Mouse (Mus musculus): ENCODE measurements around the gene Ly86. TPM values are rescaled to one million over a fixed set of nuclear protein-coding genes. Genes with fewer than 3 reads are reported as not detected.

Gene Ly86
- total and polyA plus RNA-seq, 3 experiments: 2.1 to 6.0 (median 5.9) TPM

DNA sequence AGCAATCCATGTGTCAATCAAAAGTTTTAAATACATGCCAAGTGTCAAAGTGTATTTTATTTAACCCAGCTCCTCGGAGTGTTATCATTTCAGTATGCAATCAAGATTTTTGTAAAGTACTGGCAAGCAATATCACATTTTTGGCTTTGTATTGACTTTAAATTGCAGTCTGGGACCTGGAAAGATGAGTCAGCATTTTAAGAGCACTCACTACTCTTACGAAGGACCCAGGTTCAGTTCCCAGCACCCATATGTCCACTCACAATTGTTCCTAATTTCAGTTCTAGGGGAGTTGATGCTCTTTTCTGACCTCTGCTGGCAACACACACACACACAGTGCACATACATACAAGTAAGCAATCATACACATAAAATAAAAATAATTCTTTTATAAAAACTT lies 86.7 kb downstream of the Ly86 start:
- DNase-seq: no peak

DNA sequence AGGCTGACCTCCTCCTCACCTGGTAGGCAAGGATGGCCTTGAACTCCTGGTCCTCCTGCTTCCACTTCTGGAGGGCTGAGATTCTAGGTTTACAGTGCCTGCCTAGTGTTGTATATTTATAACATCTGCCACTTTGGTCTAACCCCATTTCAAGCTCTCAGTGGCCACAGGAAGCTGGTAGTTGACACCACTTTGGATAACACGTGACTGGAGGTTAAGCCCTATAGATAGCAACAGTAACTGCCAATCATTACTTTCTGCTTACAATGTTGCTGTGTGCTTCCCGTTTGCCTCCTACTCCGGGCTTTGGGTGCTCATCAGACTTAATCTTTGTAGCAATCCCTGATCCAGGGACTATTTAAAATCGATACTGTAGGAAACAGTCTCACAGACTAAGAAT lies 87.6 kb downstream of the Ly86 start:
- DNase-seq: no peak

DNA sequence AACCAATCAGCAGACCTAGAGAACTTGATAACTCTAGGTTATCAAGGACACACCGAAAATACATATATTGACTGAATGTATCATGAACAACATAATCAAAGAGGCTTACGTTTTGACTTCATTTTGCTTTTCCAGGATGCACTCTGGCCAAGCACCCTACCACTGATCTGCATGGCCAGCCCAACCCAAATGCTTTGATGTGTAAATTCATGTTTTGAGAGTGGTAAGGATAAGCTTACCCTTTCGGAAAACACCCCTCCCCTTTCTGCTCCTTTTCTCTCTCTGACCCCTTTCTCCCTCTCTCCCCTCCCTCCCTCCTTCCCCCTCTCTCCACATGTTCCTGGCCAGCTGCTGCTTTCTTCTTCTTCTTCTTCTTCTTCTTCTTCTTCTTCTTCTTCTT lies 88.1 kb downstream of the Ly86 start:
- DNase-seq: no peak

DNA sequence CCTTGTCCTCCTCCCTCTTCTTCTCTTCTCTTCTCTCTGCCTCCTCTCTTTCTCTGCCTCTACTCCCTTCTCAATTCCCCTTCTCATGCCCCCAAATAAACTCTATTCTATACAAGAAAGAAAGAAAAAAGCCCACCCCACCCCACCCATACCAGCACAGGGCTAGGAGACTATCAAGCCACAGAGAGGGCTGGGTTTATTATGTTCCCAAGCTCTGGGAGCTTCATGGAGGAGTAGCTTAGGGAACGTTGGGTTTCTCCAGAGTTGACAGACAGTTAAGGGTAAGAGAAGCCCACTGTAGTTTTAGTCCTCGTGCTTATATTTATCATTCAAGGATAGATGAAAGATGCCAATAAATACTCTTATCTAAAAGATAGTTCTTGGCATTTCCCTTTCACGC lies 88.7 kb downstream of the Ly86 start:
- no peak for DNase-seq

DNA sequence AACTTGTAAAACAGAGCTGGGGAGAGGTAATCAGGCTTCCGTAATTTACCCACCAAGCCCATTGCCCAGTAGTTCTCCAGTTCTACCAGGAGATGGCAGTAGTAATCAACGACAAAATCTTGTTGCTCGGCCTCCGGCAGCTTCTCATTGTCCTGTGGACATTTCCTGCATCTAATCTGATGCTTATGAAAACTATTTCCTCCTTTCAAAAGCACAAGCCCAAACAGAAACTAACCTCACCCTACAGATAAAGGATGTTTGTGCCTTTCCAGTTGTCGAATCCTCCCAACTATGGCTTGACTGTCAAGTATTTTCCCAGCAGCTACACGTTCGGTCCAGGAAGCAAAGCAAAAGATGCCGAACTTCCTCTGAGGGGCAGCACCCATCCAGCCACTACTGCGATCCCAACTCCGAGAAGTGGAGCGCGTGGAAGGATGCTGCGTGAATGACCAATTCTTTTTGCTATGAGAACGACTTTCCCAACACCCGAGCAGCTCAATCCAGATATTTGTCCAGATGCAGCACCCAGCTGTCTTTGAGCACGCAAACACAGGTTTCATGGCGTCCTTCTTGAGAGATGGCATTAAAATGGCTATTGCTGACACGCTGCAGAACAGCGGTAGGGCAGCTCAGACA lies 89.2 kb downstream of the Ly86 start:
- DNase-seq: peak; percentile 71

DNA sequence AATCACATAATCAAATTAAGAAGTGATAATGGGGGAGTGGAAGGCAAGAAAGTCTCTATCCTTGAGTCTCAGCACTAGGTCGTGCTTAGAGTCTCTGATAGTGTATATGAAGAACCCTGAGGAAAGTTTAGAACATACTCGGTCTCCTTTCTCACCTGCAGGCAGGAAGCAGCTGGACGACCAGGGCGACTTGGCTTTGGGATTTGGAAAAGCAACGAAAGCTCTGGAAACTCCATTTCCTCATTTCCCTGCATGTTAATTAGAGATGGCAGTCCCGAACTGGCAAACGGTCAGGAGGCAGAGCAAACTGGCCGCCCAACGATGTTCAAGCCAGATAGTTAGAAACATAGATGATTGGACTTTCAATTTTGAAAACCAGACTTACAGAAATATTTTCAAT lies 89.8 kb downstream of the Ly86 start:
- no peak for DNase-seq

DNA sequence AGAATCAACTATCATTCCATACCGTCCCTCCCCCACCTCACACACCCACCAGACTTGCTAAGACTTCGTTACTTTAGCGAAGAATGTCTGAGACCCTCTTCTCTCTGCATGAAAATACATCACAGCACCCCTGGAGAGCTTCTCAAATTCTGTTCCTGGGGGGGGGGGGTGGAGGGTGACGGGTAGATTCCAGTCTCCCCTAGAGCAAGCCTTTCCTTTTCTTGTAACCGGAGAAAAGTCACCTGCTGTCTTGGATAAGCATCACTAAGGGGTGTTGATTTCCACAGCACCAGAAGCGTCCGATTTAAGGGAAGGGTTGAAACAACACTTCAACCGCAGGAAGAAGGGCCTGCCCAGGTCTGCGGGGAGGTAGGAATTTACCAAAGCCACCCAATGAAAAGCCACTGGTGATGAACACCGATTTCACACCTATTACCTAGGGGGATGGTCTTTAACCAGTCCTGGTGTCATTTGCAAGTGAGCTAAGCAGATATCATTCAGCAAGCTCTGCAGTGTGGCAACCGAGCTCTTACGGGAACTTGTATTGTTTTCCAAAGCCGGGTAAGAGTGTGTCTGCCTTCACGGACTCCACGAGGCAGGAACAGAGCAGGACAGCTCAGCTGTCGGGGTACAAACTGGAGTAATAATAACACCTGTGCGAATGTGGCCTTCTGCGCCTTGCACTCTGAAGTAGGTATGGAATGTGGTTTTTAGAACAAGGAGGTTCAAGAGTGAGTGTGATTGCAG lies 91.4 kb downstream of the Ly86 start:
- DNase-seq: no peak

DNA sequence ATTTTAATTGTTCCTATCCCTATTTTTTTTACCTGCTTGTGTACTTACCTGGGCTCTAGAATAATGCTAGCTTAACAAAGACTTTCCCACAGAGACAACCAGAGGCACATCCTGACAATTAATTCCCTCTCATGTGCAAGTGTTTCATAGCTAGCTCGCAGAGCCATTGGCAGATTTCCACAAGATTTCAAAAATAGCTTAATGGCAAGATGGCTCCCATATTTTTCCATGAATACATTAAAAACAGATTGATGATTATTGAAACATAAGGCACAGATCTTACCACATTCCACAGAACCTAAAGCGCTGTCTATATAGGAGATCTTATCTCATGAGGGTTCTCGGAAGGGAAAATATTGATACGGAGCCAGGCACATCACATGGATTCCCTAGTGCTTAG lies 93.8 kb downstream of the Ly86 start:
- DNase-seq: no peak

DNA sequence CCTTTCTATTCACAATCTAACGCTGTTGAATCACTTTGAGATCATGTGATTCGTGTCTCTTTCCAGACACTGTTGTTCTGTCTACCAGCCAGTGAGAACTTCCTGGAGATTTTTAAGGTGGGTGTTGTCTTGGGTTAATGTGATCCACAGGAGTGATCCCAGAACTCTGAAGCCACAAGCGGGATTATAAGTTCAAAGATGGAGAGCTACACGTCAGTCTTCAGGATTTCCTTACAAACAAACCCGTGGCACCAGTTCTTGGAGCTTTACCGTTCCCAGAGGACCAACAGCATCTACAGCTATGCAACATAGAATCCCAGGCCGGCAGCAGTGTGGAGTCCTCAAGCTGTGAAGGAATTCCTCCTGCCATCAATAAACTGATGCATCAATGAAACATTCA lies 94.5 kb downstream of the Ly86 start:
- DNase-seq: no peak

DNA sequence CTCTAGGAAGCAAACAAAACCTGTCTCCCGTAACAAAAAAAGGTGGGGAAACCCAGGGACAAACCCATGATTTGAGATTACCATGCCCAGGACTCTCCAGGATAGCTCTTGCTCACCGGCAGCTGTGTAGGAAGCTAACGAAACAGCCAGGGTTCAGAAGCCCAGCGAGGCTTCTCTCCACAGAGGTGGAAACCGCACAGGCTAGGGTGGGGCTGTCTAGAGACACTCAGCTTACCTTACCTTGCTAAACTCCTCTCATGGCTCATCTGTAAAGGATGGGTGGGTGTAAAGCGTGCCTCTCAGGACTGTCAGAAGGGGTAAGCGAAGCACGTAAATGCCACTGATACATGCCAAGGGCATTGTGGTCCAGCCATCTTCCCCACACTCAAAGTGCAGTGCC lies 94.9 kb downstream of the Ly86 start:
- no peak for DNase-seq

DNA sequence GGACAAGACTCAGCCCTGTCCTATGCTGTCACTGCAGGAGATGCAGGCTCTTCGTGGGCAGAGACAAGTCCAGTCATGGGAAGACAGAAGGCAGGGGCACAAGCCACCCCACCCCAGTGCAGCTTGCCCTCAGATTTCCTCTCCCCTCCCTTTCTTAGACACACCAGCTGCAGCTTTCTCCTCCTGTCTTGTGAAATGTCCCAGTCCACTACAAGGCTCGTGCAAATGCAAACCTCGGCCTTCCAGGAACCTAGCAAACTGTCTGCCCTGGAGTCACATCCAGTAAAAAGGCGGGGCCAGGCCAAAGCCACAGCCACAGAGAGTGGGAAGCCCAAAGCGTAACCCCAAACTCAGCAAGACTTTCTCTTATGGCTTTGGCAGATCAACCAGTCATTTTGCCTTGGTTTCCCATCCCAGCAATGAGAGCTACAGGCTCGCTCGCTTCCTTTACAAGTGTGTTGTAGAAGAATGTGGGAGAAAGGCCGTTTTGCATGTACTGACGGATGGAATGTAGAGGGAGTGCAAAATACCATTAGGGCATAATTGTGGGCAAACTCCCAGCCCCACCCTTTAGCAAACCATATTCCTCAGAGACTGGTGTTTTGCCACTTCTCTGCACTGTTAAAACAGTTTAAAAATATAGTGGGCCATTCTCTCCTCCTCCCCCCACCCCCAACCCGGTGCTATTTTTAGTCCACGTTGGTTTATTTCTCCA lies 95.7 kb downstream of the Ly86 start:
- no peak for DNase-seq

DNA sequence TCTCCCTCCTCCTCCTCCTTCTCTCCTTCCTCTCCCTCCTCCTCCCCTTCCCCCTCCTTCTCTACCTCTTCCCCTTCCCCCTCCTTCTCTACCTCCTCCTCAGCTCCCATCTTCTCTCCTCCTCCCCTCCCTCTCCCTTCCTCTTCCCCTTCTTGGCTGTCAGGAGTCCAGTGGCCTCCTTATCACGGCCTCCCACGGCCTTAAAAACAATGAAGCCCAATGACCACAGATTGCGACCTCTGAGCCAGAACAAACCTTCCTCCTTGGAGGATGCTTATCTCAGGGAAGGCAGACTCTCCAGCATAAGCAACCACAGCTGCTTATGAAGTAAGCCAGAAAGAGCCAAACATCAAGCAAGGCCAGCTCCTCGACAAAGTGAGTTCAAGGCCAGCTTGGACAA lies 97.0 kb downstream of the Ly86 start:
- no peak for DNase-seq

DNA sequence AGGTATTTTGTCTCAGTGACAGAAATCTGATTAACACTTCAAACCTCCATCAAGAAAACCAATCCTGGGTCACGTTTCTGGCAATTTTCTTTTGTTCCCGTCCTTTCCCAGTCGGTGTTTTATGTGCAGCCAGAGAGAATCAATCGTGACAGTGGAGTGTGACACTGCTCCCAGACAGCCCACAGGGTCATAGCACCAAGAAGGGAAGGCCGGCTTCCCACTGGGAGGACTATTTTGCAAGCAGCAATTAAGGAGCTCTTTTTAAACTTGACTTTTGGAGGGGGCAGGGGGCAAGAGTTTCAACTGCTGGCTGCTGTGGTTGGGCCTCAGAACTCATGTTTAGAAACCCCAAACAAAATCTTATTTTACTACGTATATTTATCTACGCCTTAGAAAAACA lies 97.5 kb downstream of the Ly86 start:
- peak; percentile 69 for DNase-seq

DNA sequence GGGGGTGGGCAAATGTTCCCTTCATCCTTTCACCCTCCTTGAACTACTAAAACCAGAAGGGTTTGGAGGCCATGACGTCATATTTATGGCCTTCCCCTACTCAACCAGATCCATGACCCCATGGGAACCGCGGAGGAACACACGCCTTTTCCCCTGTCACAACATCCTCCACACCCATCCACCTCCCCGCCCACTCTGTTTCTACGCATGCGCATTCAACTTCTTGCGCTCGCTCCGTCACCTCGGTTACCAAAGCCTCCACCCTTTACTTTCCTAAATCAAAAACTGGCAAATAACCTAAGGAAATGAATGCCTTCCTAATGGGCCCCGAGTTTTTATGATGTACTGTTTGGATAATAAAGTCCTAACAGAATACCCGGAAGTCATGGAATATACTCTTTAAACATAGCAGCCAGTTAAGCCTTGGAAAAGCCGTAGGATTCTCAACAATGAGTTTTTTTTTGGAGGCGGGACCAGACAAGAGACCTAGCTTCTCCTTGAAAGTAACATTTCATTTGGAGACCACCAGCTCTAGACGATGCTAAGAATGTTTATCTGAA lies 101.8 kb downstream of the Ly86 start:
- DNase-seq: no peak

DNA sequence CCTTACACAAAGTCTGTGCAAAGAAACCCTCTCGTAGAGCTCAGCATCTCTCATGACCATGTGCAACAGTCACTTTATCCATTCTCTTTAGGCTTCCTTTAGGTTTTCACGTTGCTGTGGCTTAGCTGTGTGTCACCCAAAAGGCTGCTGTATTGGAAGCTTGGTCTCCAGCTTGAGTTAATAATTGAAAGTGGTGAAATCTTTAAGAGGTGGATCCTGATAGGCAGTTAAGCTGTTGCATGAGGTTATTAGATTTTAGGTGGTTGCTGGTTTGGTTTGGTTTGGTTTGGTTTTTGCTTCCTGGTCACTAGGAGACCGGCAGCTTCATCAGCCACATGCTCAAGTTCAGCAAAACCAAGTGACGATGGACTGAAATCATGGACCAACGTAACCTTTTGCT lies 106.0 kb downstream of the Ly86 start:
- no peak for DNase-seq

DNA sequence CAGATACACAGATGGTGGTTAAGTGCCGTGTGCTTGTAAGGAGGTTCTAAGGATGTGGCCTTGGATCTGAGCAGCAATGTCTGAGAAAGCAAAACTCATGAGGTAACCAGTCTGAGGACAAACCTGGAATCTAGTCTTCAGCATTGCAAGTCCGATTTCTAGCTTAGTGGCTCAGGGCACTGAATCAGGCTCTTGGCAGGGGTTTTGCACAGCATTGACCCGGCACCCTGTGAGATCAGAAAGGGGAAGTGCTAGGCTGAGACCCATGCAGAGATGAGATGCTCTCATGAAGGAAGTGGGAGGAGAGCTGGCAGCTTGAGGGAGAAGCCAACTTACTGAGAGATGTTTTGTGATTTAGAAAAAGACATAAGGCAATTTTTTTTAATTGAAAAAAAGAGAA lies 106.5 kb downstream of the Ly86 start:
- peak; percentile 36 for DNase-seq

DNA sequence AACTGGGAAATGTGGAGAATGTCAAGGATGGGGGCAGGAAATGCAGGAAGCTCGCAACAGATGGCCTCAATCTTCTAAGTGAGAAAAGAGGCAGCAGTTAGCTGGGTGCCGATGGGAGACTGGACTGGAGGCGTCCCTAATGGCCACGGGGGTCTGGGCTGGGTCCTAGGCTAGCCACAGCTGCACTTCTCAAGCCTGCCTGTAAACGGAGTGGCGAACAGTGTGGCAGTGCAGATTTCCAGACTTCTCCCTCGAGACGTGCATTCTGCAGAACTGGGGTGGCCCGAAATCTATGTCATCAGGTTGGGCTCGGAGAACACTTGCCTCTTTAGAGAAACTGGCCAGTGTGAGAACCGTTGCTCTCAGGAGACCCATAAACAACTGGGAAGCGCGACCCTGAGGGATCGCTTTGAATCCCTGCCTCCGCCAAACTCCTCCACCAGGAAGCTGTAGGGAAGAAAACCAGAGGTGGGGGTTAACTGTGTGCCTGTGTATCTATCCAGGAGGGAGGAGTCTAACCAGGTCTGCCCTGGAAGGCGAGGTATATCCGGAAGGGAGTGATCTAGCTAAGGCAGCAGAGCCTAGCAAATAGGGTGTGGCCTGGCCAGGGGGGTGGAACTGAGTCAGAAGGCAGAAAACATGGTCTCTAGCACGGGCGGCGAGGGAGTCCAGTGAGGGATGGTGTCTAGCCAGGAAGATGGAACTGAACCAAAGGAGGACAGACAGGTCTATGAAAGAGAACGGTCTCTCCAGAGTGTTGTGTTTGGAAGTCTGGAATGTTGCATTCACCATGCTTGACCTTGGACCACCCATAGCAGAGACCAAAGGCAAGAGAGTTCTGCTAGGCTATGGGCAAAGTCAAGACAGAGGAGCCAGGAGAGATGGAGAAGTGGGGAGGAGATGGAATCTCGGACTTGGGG lies 107.3 kb downstream of the Ly86 start:
- DNase-seq: peak; percentile 75

DNA sequence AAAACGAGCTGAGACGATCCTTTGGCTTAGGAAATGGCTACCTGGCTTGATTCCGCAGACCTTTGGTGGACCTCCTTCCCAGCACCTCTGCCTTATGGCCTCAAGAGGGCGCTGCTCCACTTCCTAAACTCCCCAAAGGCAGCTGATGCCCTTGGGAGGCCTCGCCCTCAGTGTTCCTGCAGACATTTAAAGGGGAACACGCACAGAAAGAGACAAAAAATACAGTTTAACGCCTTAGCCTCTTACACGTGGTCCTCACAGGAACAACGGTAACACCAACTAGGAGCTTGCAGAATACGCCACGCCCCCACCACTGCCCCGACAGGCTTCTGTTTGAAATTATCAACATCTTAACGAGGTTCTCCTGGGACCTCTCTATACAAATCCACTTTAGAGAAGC lies 108.2 kb downstream of the Ly86 start:
- DNase-seq: peak; percentile 89

DNA sequence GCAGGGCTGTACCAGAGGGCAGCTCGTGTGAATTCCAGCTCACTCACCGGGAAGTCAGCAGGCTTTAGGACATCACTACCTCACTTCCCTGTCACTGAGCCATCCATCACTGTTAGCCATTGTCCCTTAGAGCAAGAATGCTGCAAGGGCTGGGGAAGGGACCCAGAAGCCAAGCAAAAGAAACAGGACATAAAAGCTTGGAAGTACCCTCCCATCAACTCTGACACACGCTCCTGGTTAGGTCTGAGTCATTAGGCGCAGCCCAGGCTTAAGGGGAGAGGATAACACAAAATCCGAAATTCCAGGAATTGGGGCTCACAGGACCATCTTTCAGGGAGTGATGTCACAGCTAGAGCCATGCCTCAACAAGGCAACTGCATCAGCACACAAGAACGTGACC lies 109.3 kb downstream of the Ly86 start:
- DNase-seq: peak; percentile 63

DNA sequence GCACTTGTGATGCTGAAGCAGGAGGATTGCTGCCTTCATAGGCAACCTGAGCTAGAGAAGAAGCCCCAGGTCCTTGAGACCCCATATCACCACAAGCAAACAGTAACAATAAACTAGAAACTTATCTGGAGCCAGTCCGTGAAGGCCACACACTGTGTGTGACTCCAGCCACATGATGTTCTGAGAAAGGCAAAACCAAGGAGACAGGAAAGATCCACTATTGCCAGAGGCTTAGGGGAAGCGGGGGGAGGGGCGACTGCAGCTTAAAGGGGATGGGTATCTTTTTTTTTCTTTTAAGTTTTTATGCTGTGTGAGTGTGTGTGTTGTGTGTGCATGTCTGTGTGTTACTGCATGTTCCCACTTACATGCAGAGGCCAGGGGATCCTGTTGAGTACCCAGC lies 110.6 kb downstream of the Ly86 start:
- DNase-seq: peak; percentile 29

DNA sequence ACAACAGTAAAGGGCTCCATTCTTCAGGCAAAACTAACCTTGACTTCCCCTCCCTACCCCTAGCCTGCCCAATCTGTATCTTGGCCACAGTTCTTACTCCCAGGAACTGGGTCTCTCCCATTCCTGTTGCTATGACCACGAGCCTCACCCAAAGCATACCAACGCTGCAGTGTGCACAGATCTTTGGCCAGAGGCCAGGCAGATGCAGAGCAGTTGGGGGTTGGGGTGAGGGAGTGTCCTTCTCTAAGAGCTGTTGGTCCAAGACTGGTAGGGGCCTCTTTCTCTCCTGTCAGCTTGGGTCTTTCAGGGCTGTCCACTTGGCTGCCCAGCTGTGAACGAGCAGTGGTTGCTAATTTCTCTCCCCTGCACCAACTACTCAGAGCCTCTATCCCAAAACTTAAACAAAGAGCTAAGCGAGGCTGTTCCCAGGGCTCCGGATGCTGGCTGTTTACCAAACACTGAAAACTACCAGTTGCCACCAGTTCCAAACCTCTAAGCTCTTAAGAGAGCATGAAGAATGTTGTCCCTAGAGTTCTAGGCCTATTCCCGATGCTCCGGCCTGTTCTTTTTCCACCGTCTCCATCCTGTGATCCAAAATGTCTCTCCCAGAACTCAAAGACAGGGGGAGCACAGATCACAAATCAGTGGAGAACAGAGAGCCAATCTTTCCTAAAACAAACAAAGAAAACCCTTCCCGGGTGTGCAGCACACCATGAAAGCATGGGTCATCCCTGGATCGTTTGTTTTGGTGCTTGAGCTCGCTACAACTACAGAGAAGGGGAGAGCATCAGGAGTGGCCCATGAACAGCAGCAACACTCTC lies 112.2 kb downstream of the Ly86 start:
- peak; percentile 77 for DNase-seq

Measured in adrenal gland, adult 2 months (tissue).